Mouse (Mus musculus) brain, adult 2 months (tissue): Measurements from ENCODE around the gene T.
"Not testable (repeated sequence)": the region's sequence is repeated elsewhere in the genome, so short reads cannot be mapped to it uniquely, and the experiment has no call there.

ENCODE experiments used
- DNase-seq: peaks from one replicate; pipeline ENCODE4 v3.0.0; 2011; ENCODE audit warnings: low read depth, low spot score

T gene

GRCm38 (mm10) chr17:8433978-8434960, at the start of gene T:
Gene T, plus strand, starts transcription at chr17:8434423.
- no peak for DNase-seq

- DNase-seq = no peak
These were observed 48.8 kb upstream of the T start for GRCm38 (mm10) chr17:8385441-8385840.

DNA sequence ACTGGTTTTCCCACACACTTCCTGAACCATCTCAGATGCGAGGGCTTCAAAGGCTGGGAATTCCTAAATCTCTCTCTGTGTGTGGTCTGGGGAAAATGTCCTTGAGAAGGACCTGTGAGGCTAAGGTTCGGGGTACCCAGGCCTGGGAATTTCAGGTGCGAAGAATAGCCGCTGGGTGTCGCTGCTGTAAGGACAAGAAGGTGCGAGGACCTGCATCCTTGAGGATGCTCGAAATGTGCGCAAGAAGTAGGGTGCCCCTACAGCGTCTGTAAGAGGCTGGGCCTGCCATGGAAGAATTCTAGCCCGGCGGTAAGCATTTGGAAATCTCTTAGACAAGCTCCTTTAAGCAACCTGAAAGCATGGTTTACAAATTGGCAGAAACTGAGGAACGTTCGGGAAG, 45.8 kb upstream of the T start:
- DNase-seq = peak; percentile 76

DNA sequence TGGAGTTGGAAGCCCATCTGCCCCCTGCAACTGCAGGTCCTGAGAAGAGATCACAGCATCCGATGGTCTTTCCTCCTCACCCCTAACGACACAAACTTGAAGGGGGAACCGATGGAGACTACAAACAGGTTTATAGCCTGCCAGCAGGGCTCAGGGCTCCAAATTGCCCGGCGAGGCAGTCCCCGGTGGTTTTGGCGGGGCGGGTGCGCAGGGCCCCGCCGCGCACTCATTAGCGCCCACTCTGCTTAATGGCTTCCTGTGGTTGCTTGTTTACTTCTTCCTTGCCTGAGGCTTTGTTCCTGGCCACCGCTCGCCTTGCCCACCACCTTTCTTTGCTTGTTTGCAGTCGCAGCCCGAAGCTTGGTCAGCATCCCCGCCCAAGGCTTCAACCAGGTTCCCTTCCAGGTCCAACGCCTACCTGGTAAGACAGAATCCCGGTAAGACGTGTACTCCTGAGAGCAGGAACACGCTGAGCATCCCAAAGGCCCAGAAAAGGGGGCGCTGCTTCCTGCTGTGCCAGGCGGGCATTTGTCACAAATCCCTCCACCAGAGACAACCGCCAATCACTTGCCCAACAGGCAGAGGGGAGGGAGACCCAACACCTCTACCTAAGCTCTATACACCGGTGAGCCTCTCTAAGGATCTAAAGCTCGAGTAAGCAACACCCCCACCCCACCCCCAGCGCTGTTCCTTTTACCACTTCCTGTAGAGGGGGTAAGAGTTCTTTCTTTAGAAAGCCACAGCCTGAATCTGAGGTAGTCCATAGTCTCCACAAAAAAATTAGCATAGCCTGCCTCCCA, 45.0 kb upstream of the T start:
- peak; percentile 29 for DNase-seq

DNA sequence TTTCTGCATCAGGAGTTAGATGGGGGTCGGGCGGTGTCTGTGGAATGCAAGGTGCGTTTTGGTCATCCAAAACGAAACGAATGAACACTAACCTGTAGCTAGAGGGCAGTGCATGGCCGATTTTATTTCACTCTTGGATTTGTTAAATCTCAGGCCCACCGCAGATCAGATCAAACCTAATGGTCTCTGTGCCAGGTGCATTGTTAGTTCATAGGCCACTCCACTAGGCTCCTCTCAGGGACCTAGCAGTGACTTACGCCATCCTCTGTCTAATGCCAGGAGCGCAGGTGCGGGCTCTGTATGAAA, 44.5 kb upstream of the T start:
- no peak for DNase-seq

GRCm38 (mm10) chr17:8390487-8390886, 43.7 kb upstream of the T start:
- DNase-seq = peak; percentile 21

GRCm38 (mm10) chr17:8396371-8396770, 37.9 kb upstream of the T start:
- peak; percentile 24 for DNase-seq

GRCm38 (mm10) chr17:8397946-8398345, 36.3 kb upstream of the T start:
- no peak for DNase-seq

- DNase-seq = not testable (repeated sequence)
These were observed 30.3 kb upstream of the T start for GRCm38 (mm10) chr17:8403932-8404331.

GRCm38 (mm10) chr17:8406285-8406684, 27.9 kb upstream of the T start:
- no peak for DNase-seq

DNA sequence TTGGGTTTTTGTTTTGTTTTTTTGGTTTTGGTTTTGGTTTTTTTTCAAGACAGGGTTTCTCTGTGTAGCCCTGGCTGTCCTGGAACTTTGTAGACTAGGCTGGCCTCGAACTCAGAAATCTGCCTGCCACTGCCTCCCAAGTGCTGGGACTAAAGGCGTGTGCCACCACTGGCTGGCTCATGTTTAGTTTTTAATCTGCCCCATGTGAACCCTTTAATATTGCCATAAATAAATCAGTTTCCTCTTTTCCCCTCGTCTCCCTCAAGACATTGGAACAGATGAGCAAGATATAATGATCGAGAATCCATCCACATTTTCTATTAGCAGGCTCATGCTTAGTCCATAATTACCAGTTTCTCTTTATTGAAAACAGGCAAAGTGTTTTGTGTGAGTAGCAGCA, 26.2 kb upstream of the T start:
- DNase-seq = not testable (repeated sequence)

DNA sequence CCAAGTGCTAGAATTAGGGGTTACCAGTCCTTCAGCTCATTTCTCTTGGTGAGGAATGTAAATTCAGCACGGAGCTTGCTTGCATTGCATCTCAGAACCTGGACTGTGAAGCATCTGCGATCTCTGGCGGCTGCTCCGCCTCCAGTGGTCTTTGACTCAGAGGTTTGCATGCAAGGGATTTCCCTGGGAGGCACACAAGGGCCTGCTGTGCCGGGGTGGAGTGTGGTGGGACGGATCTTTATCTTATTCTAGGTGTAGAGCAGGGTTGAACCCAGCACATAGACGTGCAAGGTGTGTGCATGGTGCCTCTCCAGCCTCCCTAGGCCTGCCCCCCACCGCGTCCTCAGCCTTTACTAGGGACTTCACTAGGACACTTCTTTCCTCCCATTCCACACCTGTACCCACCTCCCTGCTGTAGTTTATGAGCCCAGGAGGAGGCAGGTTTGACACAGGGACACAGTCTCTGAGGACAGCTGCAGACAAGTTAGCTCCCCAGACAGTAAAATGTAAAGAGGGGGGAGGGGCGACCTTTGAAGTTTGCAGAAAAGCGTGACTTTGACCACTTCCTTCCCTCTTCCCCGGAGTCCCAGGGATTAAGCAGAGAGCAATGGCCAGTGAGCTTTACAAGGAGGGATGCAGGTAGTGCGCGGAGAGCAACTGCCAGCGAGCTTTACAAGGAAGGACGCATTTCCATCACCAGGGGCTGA, 25.5 kb upstream of the T start:
- peak; percentile 22 for DNase-seq

- no peak for DNase-seq
These were observed 23.9 kb upstream of the T start for GRCm38 (mm10) chr17:8410330-8410729.

DNA sequence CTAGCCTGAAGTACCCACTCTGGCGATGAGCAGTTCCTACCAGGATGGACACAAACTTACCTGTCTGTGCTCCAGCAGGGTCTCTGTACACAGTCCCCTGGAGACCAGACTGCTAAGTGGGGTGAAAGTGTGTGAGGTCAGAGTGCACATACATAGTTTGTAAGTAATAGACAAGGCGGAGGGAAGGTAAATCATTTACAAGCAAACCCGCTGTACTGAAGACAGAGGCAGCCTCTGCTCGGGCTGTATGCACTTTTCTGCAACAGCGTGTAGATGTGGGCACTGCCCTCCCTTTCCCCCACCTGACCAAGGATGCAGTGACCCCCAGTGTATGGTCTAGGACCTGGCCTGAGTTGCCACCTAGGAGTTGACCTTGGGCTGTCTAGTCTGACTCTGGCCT, 20.6 kb upstream of the T start:
- no peak for DNase-seq

- DNase-seq = peak; percentile 20
These were observed 18.7 kb upstream of the T start for GRCm38 (mm10) chr17:8415533-8415932.

DNA sequence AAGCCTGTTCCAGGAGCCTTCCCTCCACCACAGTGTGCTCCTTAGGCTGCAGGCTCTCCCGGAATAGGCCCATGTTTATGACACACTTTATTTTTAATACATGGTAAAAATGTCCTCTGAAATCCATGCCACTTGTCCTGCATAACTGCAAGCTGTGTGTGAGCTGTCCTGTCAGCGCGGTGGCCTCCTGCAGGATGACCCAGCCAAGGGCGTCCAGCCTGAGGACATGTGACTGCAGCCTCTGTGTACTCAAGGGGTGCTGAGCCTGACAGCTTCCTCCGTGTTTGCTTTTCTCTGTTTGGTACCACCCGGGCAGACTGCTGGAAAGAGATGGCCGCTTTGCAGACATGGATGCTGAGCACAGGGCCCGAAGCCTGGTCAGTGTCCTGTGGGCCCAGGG, 17.4 kb upstream of the T start:
- DNase-seq = no peak

DNA sequence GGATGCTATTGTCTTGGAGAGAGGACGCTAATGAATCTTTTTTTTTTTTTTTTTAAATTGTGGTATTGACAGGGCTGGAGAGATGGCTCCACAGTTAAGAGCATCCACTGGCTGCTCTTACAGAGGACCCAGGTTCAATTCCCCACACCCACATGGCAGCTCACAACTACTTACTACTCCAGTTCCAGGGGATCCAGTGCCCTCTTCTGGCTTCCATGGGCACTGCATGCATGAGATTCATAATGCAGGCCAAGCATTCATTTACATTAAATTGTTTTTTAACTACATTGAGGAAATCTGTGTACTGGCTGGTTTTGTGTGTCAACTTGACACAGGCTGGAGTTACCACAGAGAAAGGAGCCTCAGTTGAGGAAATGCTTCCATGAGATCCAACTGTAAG, 13.5 kb upstream of the T start:
- DNase-seq = peak; percentile 5

DNA sequence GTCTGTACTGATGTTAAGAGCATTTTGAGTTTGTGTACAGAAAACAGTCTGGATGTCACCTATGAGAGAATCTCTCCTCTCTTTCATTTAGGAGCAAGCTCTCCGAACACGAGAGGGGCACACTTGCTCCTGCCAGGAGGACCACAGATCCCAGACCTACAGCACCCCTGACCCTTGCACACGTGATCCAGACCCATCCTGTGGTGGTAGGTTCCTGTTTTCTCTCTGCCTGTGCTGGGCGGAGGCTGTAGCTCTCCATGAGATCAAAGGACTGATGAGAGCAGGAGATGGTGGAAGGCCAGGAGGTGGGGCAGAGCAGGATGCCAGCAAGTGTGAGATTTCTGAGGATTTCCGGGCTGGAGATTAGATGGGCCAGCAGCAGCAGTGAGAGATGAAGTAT, 12.7 kb upstream of the T start:
- DNase-seq = no peak

DNA sequence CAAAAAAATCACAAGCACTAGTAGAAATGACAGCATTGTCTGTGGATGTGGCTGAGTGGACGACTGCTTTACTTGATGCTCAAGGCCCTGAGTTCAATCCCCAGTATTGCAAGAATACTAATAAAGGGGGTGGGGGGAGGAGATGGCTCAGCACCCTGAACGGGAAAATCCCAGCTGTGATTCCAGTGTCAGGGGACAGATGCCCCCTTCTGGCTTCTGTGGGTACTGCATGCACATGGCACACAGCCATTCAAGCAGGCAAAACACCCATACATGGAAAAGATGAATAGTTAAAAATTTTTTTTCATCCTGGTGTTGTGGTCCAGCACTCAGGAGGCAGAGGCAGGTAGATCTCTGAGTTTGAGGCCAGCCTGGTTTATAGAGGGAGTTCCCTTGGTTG, 10.9 kb upstream of the T start:
- DNase-seq = peak; percentile 16

DNA sequence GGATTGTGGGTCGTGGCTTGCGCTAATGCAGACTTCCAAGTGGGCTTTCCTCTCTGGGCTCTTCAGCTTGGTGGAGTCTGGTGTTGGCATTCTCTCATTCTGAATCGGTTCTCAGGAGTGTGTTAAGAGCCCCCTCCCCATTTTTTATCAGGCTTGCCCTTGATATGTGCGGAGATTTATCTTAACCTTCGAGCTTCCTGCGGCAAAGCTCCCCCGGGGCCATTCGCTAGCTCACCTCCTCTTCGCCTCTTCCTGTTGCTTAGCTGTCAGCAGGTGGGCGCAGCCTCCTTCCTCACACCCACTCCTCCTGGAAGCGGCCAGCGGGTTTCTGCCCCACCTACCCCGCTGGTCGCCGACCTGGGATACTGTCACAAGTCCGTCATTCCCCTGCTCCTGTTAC, 4.8 kb upstream of the T start:
- no peak for DNase-seq

DNA sequence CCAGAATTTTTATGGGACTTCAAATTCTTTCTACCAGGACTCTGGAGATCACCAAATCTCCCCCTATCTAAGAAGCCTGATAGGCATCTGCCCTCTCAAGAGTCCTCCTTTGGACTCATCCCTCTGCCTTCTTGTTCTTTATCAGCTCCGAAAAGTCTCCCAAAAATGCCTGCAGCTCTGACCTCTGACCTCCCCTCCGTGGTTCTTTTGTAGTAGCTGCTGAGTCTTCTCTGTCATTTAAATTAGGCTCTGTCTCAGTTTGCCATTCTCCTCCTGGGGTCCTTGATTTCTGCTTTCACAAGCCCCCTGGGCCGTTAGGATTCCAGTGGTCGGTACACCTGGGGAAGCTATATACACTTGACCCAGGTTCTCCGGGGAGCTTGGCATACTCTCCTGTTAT, 4.3 kb upstream of the T start:
- no peak for DNase-seq

DNA sequence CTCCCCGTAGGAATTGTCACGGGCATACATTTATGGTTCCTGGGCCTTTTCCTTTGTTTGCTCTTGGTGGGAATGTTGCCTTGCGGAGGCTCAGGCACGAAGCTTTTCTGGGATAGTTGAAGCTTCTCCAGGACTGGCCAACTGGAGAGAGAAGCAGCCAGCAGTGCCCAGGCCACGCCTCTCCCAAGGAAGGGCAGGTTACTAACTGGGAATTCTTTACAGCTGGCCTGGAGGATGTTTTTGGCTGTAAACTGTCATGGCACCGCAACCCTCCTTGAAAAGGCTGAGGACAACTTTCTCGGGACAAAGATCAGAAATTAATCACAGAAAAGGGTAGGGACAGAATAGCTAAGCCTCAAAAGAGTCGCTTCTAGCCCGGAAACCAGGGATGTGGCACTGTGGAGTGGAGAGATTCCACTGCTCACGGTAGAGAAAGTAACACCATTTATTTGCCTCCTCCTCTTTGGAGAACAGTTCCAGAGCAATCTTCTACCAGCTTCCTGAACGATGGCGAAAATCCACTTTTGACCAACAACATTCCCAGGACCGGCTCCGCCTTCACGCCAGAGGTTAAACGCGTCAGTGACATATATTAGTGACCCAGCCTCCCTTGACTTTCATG, 1.9 kb upstream of the T start:
- DNase-seq = no peak
